Mouse (Mus musculus) C2C12 (cell line): ENCODE data around the gene Sele. TPM values are rescaled to one million over a fixed set of nuclear protein-coding genes. Genes with fewer than 3 reads are reported as not detected.

ENCODE experiments used
- H3K27me3 ChIP-seq: one replicate; pipeline ENCODE4 v1.6.1; 2011; ENCODE audit not compliant: control insufficient read depth, insufficient read depth, insufficient read length
- H3K36me3 ChIP-seq: one replicate; pipeline ENCODE4 v1.6.1; 2011; ENCODE audit not compliant: control insufficient read depth, insufficient read depth
- H3K4me3 ChIP-seq: one replicate; pipeline ENCODE4 v1.5.1; 2011; ENCODE audit warnings: mild to moderate bottlenecking, control low read depth; ENCODE audit not compliant: poor library complexity, insufficient read depth, severe bottlenecking
- H3K79me2 ChIP-seq: one replicate; pipeline ENCODE4 v1.6.1; 2011; ENCODE audit not compliant: control insufficient read depth, insufficient read depth
- H3K79me3 ChIP-seq: one replicate; pipeline ENCODE4 v1.6.1; 2011; ENCODE audit warnings: low read depth, control low read depth
- H3ac ChIP-seq: one replicate; pipeline ENCODE3; 2011; ENCODE audit warnings: low read depth; ENCODE audit not compliant: control insufficient read depth, insufficient read length
- CEBPB ChIP-seq: IDR thresholded peaks from one replicate; pipeline ENCODE4 v1.6.1; 2011; ENCODE audit warnings: low read depth, mild to moderate bottlenecking, control low read depth, moderate library complexity
- CTCF ChIP-seq: IDR thresholded peaks from one replicate; pipeline ENCODE4 v1.5.1; 2011; ENCODE audit not compliant: control insufficient read depth, insufficient read depth, insufficient read length
- FOSL1 ChIP-seq: IDR thresholded peaks from one replicate; pipeline ENCODE4 v1.8.0; 2011; ENCODE audit warnings: mild to moderate bottlenecking, low read length; ENCODE audit not compliant: poor library complexity, insufficient read depth, severe bottlenecking
- MAX ChIP-seq: IDR thresholded peaks from one replicate; pipeline ENCODE4 v1.6.1; 2011; ENCODE audit warnings: mild to moderate bottlenecking, control low read depth
- MYOD1 ChIP-seq: IDR thresholded peaks from one replicate; pipeline ENCODE4 v1.6.1; 2011; ENCODE audit warnings: low read depth; ENCODE audit not compliant: control insufficient read depth, insufficient read length
- MYOG ChIP-seq: IDR thresholded peaks from one replicate; pipeline ENCODE4 v1.6.1; 2011; ENCODE audit not compliant: control insufficient read depth, insufficient read length; ENCODE audit errors: extremely low read depth
- USF1 ChIP-seq: IDR thresholded peaks from one replicate; pipeline ENCODE4 v1.6.1; 2011; ENCODE audit warnings: low read depth, mild to moderate bottlenecking, control low read depth, moderate library complexity
- long read RNA-seq, 2 experiments: library from polyadenylated mRNA; unstranded; transcript quantifications; one replicate each; pipeline ENCODE4 v2.0.0; 2019 to 2020
- polyA plus RNA-seq: library from polyadenylated mRNA; unstranded; fragments of >200 nt; fragmentation: generic; extraction: Trizol; gene quantifications from one replicate; pipeline ENCODE4 v1.2.1, GENCODE M21; 2012; ENCODE audit warnings: missing spikeins

Gene Sele
- polyA plus RNA-seq = 0.19 TPM
- long read RNA-seq, experiment 1 = 0 reads
- long read RNA-seq, experiment 2 = 0 reads

DNA sequence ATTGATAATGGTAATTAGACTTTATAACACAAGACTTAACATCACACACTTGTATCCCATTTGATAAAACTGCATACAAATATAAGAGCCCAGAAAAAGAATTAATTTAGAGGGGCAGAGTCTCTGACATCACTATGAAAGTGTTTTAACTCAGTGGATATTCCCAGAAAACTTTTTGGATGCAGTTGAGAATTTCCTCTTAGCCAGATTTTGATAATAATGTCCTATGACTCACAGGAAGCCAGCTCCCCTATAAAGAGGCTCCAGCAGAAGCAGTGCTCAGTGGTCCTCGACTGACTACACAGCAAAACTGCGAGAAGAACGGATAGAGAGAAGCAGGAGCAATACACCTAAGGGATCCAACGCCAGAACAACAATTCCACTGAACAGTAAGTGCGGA lies at the start of gene Sele:
Gene Sele, plus strand, starts transcription at position 301 of the 400 bp plus-strand sequence.
- no peaks in the 10 kb centered on the region for H3K79me3 ChIP-seq
- TF ChIP-seq FOSL1 = no peak
- TF ChIP-seq MAX = no peak
- no peak for TF ChIP-seq CEBPB
- TF ChIP-seq CTCF = no peak
- no peak for TF ChIP-seq MYOD1
- TF ChIP-seq USF1 = no peak
- TF ChIP-seq MYOG = no peak
- H3K4me3 ChIP-seq = no peak within 1 kb of the TSS
- H3K36me3 ChIP-seq = no peaks in the 10 kb centered on the region
- no peaks in the 10 kb centered on the region for H3K79me2 ChIP-seq
- no peak within 1 kb of the TSS for H3ac ChIP-seq
- no peaks in the 10 kb centered on the region for H3K27me3 ChIP-seq

DNA sequence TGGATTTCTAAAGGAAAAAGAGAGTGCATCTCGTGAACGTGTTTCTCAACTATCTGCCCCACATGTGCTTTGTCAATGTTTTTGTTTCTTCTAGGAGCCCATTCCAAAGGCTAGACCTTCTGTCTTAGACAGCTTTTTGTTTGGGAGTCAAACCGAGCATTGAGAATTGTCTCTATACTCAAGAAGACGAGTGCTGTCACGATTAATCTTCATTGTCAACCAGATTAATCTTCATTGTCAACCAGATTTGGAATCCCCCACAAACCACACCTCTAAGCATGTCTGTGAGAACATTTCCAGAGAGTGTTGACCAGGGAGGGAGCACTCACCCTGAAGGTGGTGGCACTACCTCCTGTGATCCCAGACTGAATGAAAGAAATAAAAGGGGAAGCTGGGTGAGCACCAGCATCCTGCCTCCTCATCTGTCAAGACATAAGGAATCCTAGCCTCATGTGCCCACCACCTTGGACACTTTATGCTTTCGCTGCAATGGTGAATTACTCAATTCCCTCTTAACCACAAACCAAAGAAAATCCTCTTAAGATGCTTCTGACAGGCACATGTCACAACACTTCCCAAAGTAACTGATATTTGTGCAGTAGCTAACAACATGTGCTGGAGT lies 46.1 kb upstream of the Sele start:
- Histone ChIP-seq H3K79me2 (no peaks in the 10 kb centered on the region), H3K4me3 (no peak overlapping the region), H3K36me3 (no peaks in the 10 kb centered on the region), H3ac (no peak overlapping the region), H3K79me3 (no peaks in the 10 kb centered on the region), H3K27me3 (no peaks in the 10 kb centered on the region)
- TF ChIP-seq FOSL1 (no peak), CEBPB (no peak), USF1 (no peak), MYOD1 (no peak), MAX (no peak), CTCF (no peak), MYOG (no peak)

DNA sequence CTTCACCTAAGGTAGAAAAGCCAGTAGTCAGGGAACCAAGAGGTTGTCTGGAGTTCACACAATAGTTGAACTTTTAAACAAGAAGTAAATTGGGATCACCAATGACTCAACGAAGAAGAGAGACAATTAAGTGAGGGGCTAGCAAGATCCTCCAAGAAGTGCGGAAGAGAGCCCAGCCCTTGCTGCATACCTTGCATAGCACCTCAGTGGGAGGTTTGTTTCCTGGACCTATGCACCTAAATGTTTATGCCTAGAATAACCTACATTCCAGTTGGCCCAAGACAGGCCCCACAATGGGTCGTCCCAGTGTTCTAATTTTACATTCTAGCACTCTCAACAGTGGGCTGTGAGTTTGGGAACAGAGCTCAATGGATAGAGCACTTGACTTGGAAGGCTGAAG lies 43.7 kb upstream of the Sele start:
- Histone ChIP-seq H3K79me3 (no peaks in the 10 kb centered on the region), H3K36me3 (no peaks in the 10 kb centered on the region), H3ac (no peak overlapping the region), H3K4me3 (no peak overlapping the region), H3K27me3 (no peaks in the 10 kb centered on the region), H3K79me2 (no peaks in the 10 kb centered on the region)
- no peak for TF ChIP-seq CTCF
- no peak for TF ChIP-seq MYOG
- TF ChIP-seq USF1 = no peak
- no peak for TF ChIP-seq FOSL1
- TF ChIP-seq MAX = no peak
- no peak for TF ChIP-seq CEBPB
- TF ChIP-seq MYOD1 = no peak

DNA sequence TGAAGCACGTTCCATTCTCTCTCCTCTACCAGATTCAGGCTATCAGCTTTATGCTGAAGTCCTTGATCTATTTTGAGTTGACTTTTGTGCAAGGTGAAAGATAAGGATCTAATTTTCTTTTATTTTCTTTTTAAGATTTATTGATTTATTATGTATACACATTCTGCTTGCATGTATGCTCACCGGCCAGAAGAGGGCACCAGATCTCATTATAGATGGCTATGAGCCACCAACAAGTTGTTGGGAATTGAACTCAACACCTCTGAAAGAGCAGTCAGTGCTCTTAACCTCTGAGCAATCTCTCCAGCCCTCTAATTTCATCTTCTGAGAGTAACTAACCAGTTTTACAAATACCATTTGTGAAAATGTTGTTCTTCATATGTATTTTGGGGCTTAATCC lies 38.8 kb upstream of the Sele start:
- Histone ChIP-seq H3K79me3 (no peaks in the 10 kb centered on the region), H3K27me3 (no peaks in the 10 kb centered on the region), H3ac (no peak overlapping the region), H3K79me2 (no peaks in the 10 kb centered on the region), H3K4me3 (no peak overlapping the region), H3K36me3 (no peaks in the 10 kb centered on the region)
- no peak for TF ChIP-seq CTCF
- no peak for TF ChIP-seq FOSL1
- no peak for TF ChIP-seq MYOD1
- no peak for TF ChIP-seq CEBPB
- no peak for TF ChIP-seq MAX
- no peak for TF ChIP-seq MYOG
- TF ChIP-seq USF1 = no peak

DNA sequence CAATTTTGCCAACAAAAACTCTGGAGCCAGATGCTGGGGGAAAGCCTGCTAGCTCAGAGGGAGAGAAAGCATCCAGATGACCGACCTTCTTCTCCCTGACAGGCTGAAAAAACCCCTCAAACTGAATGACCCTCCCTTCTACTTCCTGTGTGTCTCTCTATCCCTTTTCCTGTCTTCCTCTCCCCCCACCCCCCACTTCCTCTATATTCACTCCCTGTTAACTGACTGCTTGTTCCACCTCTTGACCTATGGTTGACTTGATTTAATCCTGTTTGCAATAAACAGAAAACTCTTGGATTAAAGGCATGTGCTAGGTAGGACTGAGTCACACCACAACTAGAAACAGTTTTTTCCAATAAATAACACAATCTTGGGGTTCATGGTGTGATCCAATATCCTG lies 33.4 kb upstream of the Sele start:
- H3K4me3 ChIP-seq = no peak overlapping the region
- no peak overlapping the region for H3ac ChIP-seq
- no peaks in the 10 kb centered on the region for H3K79me2 ChIP-seq
- TF ChIP-seq CTCF (no peak), MYOG (no peak), MAX (no peak), CEBPB (no peak), USF1 (no peak), MYOD1 (no peak), FOSL1 (no peak)
- no peaks in the 10 kb centered on the region for H3K27me3 ChIP-seq
- no peaks in the 10 kb centered on the region for H3K36me3 ChIP-seq
- no peaks in the 10 kb centered on the region for H3K79me3 ChIP-seq
